16 mouse cellular contexts compared by ENCODE assay signal in the genomic region with DNA sequence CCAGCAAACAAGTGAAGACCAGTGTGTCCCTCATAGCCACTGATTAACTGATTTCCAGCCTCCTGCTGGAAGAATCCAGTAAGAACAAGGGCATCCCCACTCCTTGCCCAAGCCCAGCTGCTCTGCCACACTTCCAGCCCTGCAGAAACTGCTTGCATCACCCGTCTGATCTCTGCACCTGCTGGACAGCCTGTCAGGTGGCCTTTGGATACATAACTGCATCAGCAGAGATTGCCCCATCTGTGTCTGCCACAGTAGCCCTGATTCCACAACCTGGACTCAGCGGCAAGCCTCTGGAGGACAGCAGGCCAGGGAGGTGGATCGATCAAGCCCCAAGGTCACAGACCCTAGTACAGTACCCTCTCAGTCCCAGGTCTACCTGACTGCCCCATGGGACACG. TPM values are rescaled to one million over a fixed set of nuclear protein-coding genes. Genes with fewer than 3 reads are reported as not detected.
DNase-seq lines count a peak whose midpoint lies in the region; ATAC-seq and TF ChIP-seq lines count a peak whose summit lies in the region.
"Had no signal": no experiment of that assay in that cellular context is flagged by ENCODE, and none has a peak within 500 bp of the region (broad histone marks: within the 10 kb centered on the region; RNA-seq: fewer than 3 reads in every experiment).

No protein-coding gene starts in this region.

- H3K27me3 ChIP-seq in kidney, embryonic 16.5 days (ENCODE audit: insufficient read depth, low read length) = no peaks in the 10 kb centered on the region
- no peaks in the 10 kb centered on the region for H3K27me3 ChIP-seq in intestine, embryonic 16.5 days (replicated peaks; ENCODE audit: control insufficient read depth, insufficient read depth, low read length)
- H3K27me3 ChIP-seq in myocyte (ENCODE audit: control insufficient read depth, insufficient read depth, insufficient read length) = no peaks in the 10 kb centered on the region
- H3K27me3 ChIP-seq: neural tube, embryonic 13.5 days had no signal

- no peak overlapping the region for H3K27ac ChIP-seq in kidney, embryonic 16.5 days (ENCODE audit: low read length)
- H3K27ac ChIP-seq in intestine, embryonic 16.5 days (ENCODE audit: low read length) = no peak overlapping the region
- H3K27ac ChIP-seq: neural tube, embryonic 13.5 days had no signal

- H3K9ac ChIP-seq in kidney, embryonic 16.5 days (replicated peaks; ENCODE audit: low read length) = no peak overlapping the region
- no peak overlapping the region for H3K9ac ChIP-seq in intestine, embryonic 16.5 days (ENCODE audit: low read depth, low read length)
- H3K9ac ChIP-seq: neural tube, embryonic 13.5 days had no signal

- 87% methylated on average over 4 of the region's 4 CpGs for WGBS in kidney, embryonic 16.5 days
- WGBS in intestine, embryonic 16.5 days = 75% methylated on average over 4 of the region's 4 CpGs

- DNase-seq in kidney, adult 11 months = no peak
- DNase-seq in liver = peak; percentile 38
- no peak for DNase-seq in frontal cortex, adult 2 months (ENCODE audit: extremely low spot score in 1 of 2, low spot score in 1 of 2)
- DNase-seq: adrenal gland, postnatal 36 days; cerebellum, postnatal 10 days; embryo, embryonic 11 days; gastrocnemius, postnatal 14 days; heart, postnatal 10 days; layer of hippocampus, adult 9-11 months; lung, adult 2 months; thymus, adult 18-20 months had no signal

- no peaks in the 10 kb centered on the region for H3K79me2 ChIP-seq in myocyte (ENCODE audit: control insufficient read depth, insufficient read depth)

- H3K36me3 ChIP-seq in kidney, embryonic 16.5 days (ENCODE audit: insufficient read depth, low read length) = no peaks in the 10 kb centered on the region
- H3K36me3 ChIP-seq in intestine, embryonic 16.5 days (ENCODE audit: control insufficient read depth, insufficient read depth, low read length) = no peaks in the 10 kb centered on the region
- H3K36me3 ChIP-seq in myocyte (ENCODE audit: control insufficient read depth, insufficient read depth) = peaks cover 28% of the 10 kb centered on the region

- H3K4me3 ChIP-seq in kidney, embryonic 16.5 days (ENCODE audit: low read length) = no peak overlapping the region
- no peak overlapping the region for H3K4me3 ChIP-seq in intestine, embryonic 16.5 days (ENCODE audit: low read length)
- H3K4me3 ChIP-seq in myocyte = no peak overlapping the region
- H3K4me3 ChIP-seq: neural tube, embryonic 13.5 days had no signal

- peak; percentile 29; the same call in 1 of the 2 replicates for ATAC-seq in kidney, embryonic 16.5 days (ENCODE audit: low FRiP score, low TSS enrichment)
- ATAC-seq in intestine, embryonic 16.5 days = peak; percentile 41
- no peak for ATAC-seq in erythroblast, adult 5-6 weeks (replicated peaks; ENCODE audit: low FRiP score, poor library complexity, severe bottlenecking)

- H3K4me1 ChIP-seq in kidney, embryonic 16.5 days (ENCODE audit: insufficient read depth, low read length) = 0 out of 2 replicates have a peak, but pooled peaks cover 7% of the 10 kb centered on the region
- H3K4me1 ChIP-seq in intestine, embryonic 16.5 days (ENCODE audit: control insufficient read depth, insufficient read depth, low read length) = no peaks in the 10 kb centered on the region
- H3K4me1 ChIP-seq: neural tube, embryonic 13.5 days had no signal

- H3K9me3 ChIP-seq in kidney, embryonic 16.5 days (ENCODE audit: low read length) = no peaks in the 10 kb centered on the region
- no peaks in the 10 kb centered on the region for H3K9me3 ChIP-seq in intestine, embryonic 16.5 days (ENCODE audit: control insufficient read depth, low read length)
- H3K9me3 ChIP-seq: neural tube, embryonic 13.5 days had no signal

- H3K4me2 ChIP-seq in kidney, embryonic 16.5 days (replicated peaks; ENCODE audit: low read depth, low read length) = no peak overlapping the region
- H3K4me2 ChIP-seq in intestine, embryonic 16.5 days (ENCODE audit: low read depth, low read length) = no peak overlapping the region
- H3K4me2 ChIP-seq in myocyte (ENCODE audit: low read depth) = no peak overlapping the region
- H3K4me2 ChIP-seq: neural tube, embryonic 13.5 days had no signal

- no peak for TF ChIP-seq POLR2A in myocyte (IDR thresholded peaks at IDR 0.05; ENCODE audit: insufficient read length, low read depth)

- no peak overlapping the region for H3ac ChIP-seq in myocyte (ENCODE audit: control insufficient read depth, insufficient read length)

TF ChIP-seq in myocyte, 11 proteins besides CTCF, POLR2A, EP300 and RAD21:
- TF ChIP-seq MYOD1 (IDR thresholded peaks at IDR 0.05; ENCODE audit: control insufficient read depth in 1 of 3, insufficient read length in 2 of 3, low read depth in 2 of 3) (peak in 1 of 3 experiments; percentile 50), POLR2AphosphoS2 (IDR thresholded peaks at IDR 0.05; ENCODE audit: insufficient read length, low read depth) (peak; percentile 30), MYOG (IDR thresholded peaks at IDR 0.05; ENCODE audit: control insufficient read depth in 1 of 3, insufficient read depth in 1 of 3, insufficient read length in 2 of 3, low read depth in 2 of 3) (peak in 1 of 3 experiments; percentile 59), USF1 (IDR thresholded peaks at IDR 0.05; ENCODE audit: low read depth) (no peak)
TF ChIP-seq in myocyte: peak in this region for 3.

RNA-seq across cellular contexts. Expression of a gene that starts 16.6 kb away (rescaled TPM):
- 19.5 and 19.6 TPM in 2 replicates for polyA plus RNA-seq in kidney, embryonic 16.5 days (2015; fragmentation: Nextera tagmentation; extraction: Ambion mirVana)
- polyA plus RNA-seq in intestine, embryonic 16.5 days (2015; fragmentation: Nextera tagmentation; extraction: Ambion mirVana) = 6.8 and 7.0 TPM in 2 replicates
- 45.9 TPM for polyA plus RNA-seq in myocyte (2012; fragmentation: generic; extraction: Trizol)
- 6.2 and 6.6 TPM in 2 replicates for polyA plus RNA-seq in frontal cortex, adult 2 months (2012; rRNA removed)
- total RNA-seq in erythroblast, adult 5-6 weeks (2015; ENCODE audit: low replicate concordance) = 4.4 and 4.8 TPM in 2 replicates
- 4.9 and 8.3 TPM in 2 replicates for total RNA-seq in erythroblast, adult 5-6 weeks (2017; ENCODE audit: low replicate concordance)
